27 mouse cellular contexts compared by ENCODE assay signal in the genomic region with DNA sequence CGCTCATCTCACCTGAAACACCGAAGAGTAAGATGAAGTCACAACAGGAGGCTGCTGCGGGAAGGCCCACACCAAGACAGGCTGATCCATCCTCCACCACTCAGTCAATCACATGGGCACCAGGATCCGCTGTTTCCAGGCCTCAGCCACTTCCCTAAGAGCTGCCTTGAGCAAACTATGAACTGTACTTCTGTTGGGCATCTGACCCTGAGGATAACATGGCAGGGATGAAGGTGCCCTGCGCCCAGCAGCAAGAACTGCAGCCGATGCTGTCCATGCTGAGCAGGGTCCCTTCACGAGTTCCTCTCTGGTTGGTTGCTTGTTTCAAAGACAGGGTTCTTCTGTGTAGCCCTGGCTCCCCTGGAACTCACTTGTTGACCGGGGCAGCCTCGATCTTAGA.
"Had no signal": no experiment of that assay in that cellular context is flagged by ENCODE, and none has a peak within 500 bp of the region (broad histone marks: within the 10 kb centered on the region; RNA-seq: fewer than 3 reads in every experiment).

No protein-coding gene starts in this region.

- H3K27me3 ChIP-seq: embryonic facial prominence, embryonic 12.5 days; embryonic facial prominence, embryonic 13.5 days; embryonic facial prominence, embryonic 15.5 days; forebrain, embryonic 12.5 days; forebrain, embryonic 13.5 days; forebrain, embryonic 15.5 days had no signal

- H3K4me3 ChIP-seq: embryonic facial prominence, embryonic 10.5 days; embryonic facial prominence, embryonic 12.5 days; embryonic facial prominence, embryonic 13.5 days; embryonic facial prominence, embryonic 15.5 days; erythroblast, embryonic 14.5 days; forebrain, embryonic 10.5 days; forebrain, embryonic 12.5 days; forebrain, embryonic 13.5 days; forebrain, embryonic 15.5 days; gastrocnemius, adult 2 months; heart, adult 2 months had no signal

- DNase-seq: cerebellum, adult 2 months; cerebellum, adult 8-10 months; cerebellum, adult 9-10 months; cerebellum, adult 9-11 months; cerebellum, postnatal 10 days; cerebellum, postnatal 14 days; cerebellum, postnatal 25 days; cerebellum, postnatal 36 days; embryo, embryonic 11 days; forebrain, postnatal 0 days; gastrocnemius, adult 2 months; gastrocnemius, postnatal 10 days; gastrocnemius, postnatal 14 days; gastrocnemius, postnatal 25 days; gastrocnemius, postnatal 36 days; heart, adult 2 months had no signal

- H3K9me3 ChIP-seq: embryonic facial prominence, embryonic 10.5 days; embryonic facial prominence, embryonic 12.5 days; embryonic facial prominence, embryonic 13.5 days; embryonic facial prominence, embryonic 15.5 days; forebrain, embryonic 12.5 days; forebrain, embryonic 13.5 days; forebrain, embryonic 15.5 days had no signal

- ATAC-seq: forebrain, embryonic 13.5 days; forebrain, embryonic 14.5 days; forebrain, embryonic 15.5 days; forebrain, embryonic 16.5 days; forebrain, postnatal 0 days had no signal

- H3K27ac ChIP-seq: embryonic facial prominence, embryonic 10.5 days; embryonic facial prominence, embryonic 12.5 days; embryonic facial prominence, embryonic 13.5 days; embryonic facial prominence, embryonic 15.5 days; forebrain, embryonic 10.5 days; forebrain, embryonic 12.5 days; forebrain, embryonic 13.5 days; forebrain, embryonic 15.5 days; gastrocnemius, adult 2 months; heart, adult 2 months had no signal

- H3K4me1 ChIP-seq: embryonic facial prominence, embryonic 10.5 days; embryonic facial prominence, embryonic 12.5 days; embryonic facial prominence, embryonic 13.5 days; embryonic facial prominence, embryonic 15.5 days; forebrain, embryonic 10.5 days; forebrain, embryonic 12.5 days; forebrain, embryonic 15.5 days had no signal
